Mouse (Mus musculus): ENCODE data around the gene Ulk1.

GRCm38 (mm10) chr5:110739496-110740275 is 70.2 kb downstream of the Ulk1 start:
- no peak for TF ChIP-seq CTCF (IDR thresholded peaks at IDR 0.05; ENCODE audit: insufficient read depth, low read length)
- TF ChIP-seq POLR2A (IDR thresholded peaks at IDR 0.05; ENCODE audit: borderline replicate concordance, extremely low read depth, low read depth, low read length) = no peak
